Comparison of ENCODE assay signal across 8 mouse cellular contexts in genomic region chr2:30094208-30094588, GRCm38 (mm10). TPM values are rescaled to one million over a fixed set of nuclear protein-coding genes. Genes with fewer than 3 reads are reported as not detected.
DNase-seq lines count a peak whose midpoint lies in the region; ATAC-seq lines count a peak whose summit lies in the region.

No protein-coding gene starts in this region.

- H3K9me3 ChIP-seq in hindbrain, embryonic 14.5 days (ENCODE audit: control insufficient read depth, low read length) = no peaks in the 10 kb centered on the region
- no peaks in the 10 kb centered on the region for H3K9me3 ChIP-seq in midbrain, embryonic 16.5 days (replicated peaks; ENCODE audit: control insufficient read depth, low read length, poor library complexity, severe bottlenecking)

- H3K4me1 ChIP-seq in hindbrain, embryonic 14.5 days (replicated peaks; ENCODE audit: control insufficient read depth, insufficient read depth, low read length) = peaks cover 7% of the 10 kb centered on the region; the same call in 1 of the 2 replicates
- H3K4me1 ChIP-seq in midbrain, embryonic 16.5 days (ENCODE audit: control insufficient read depth, insufficient read depth, low read length) = peaks cover 12% of the 10 kb centered on the region

- H3K27ac ChIP-seq in hindbrain, embryonic 14.5 days = no peak overlapping the region
- peak overlapping the region; percentile 57 for H3K27ac ChIP-seq in midbrain, embryonic 16.5 days (ENCODE audit: low read length)

- no peaks in the 10 kb centered on the region for H3K27me3 ChIP-seq in hindbrain, embryonic 14.5 days (ENCODE audit: control insufficient read depth, insufficient read depth, low read length)
- no peaks in the 10 kb centered on the region for H3K27me3 ChIP-seq in midbrain, embryonic 16.5 days (ENCODE audit: control insufficient read depth, insufficient read depth, low read depth, low read length)

- no peak for ATAC-seq in hindbrain, embryonic 14.5 days (ENCODE audit: low FRiP score)
- peak; percentile 7 for ATAC-seq in midbrain, embryonic 16.5 days

- peak overlapping the region; percentile 53 for H3K9ac ChIP-seq in hindbrain, embryonic 14.5 days
- H3K9ac ChIP-seq in midbrain, embryonic 16.5 days (ENCODE audit: low read depth, low read length) = peak overlapping the region; percentile 71

- peak; percentile 43 for DNase-seq in embryo, embryonic 10 days (ENCODE audit: low spot score)
- no peak for DNase-seq in embryo, embryonic 9.5 days (ENCODE audit: extremely low spot score)
- DNase-seq in right cerebral cortex, postnatal 10 days (ENCODE audit: low spot score in 2 of 2) = peak; percentile 44 to 61
- no peak for DNase-seq in right cerebral cortex, postnatal 14 days
- DNase-seq in hindbrain, embryonic 14.5 days (ENCODE audit: low spot score) = peak; percentile 25
- DNase-seq in cerebellum, adult 9-10 months = no peak
- DNase-seq in spleen, postnatal 14 days (ENCODE audit: low spot score in 2 of 2) = no peak

- H3K36me3 ChIP-seq in hindbrain, embryonic 14.5 days (replicated peaks; ENCODE audit: control insufficient read depth, insufficient read depth) = peaks cover 27% of the 10 kb centered on the region
- peaks cover 6% of the 10 kb centered on the region; the same call in 1 of the 2 replicates for H3K36me3 ChIP-seq in midbrain, embryonic 16.5 days (ENCODE audit: control insufficient read depth, insufficient read depth, low read length)

- 3% methylated on average over 13 of the region's 13 CpGs for WGBS in hindbrain, embryonic 14.5 days
- WGBS in midbrain, embryonic 16.5 days = 3% methylated on average over 13 of the region's 13 CpGs

- peak overlapping the region; percentile 49 for H3K4me3 ChIP-seq in hindbrain, embryonic 14.5 days (replicated peaks; ENCODE audit: low read length)
- peak overlapping the region; percentile 65 for H3K4me3 ChIP-seq in midbrain, embryonic 16.5 days (ENCODE audit: low read depth, low read length)

- peak overlapping the region; percentile 63 for H3K4me2 ChIP-seq in hindbrain, embryonic 14.5 days (replicated peaks)
- peak overlapping the region; percentile 93 for H3K4me2 ChIP-seq in midbrain, embryonic 16.5 days (ENCODE audit: low read length)

RNA-seq across cellular contexts. Expression of gene Zdhhc12, which starts 0.8 kb away (rescaled TPM):
- 27.2 TPM in 2 replicates for polyA plus RNA-seq in hindbrain, embryonic 14.5 days (2014; fragmentation: Nextera tagmentation; extraction: Ambion mirVana)
- 21.1 and 26.9 TPM in 2 replicates for polyA plus RNA-seq in midbrain, embryonic 16.5 days (2015; fragmentation: Nextera tagmentation; extraction: Ambion mirVana)

RNA-seq across cellular contexts. Expression of gene Pkn3, which starts 16.7 kb away (rescaled TPM):
- polyA plus RNA-seq in hindbrain, embryonic 14.5 days (2014; fragmentation: Nextera tagmentation; extraction: Ambion mirVana) = 1.6 and 1.9 TPM in 2 replicates
- polyA plus RNA-seq in midbrain, embryonic 16.5 days (2015; fragmentation: Nextera tagmentation; extraction: Ambion mirVana) = 1.5 and 2.1 TPM in 2 replicates

RNA-seq across cellular contexts. Expression of gene Zer1, which starts 30.2 kb away (rescaled TPM):
- polyA plus RNA-seq in hindbrain, embryonic 14.5 days (2014; fragmentation: Nextera tagmentation; extraction: Ambion mirVana) = 13.2 and 16.0 TPM in 2 replicates
- polyA plus RNA-seq in midbrain, embryonic 16.5 days (2015; fragmentation: Nextera tagmentation; extraction: Ambion mirVana) = 13.1 and 13.5 TPM in 2 replicates

RNA-seq across cellular contexts. Expression of gene Set, which starts 37.0 kb away (rescaled TPM):
- polyA plus RNA-seq in hindbrain, embryonic 14.5 days (2014; fragmentation: Nextera tagmentation; extraction: Ambion mirVana) = 339 and 347 TPM in 2 replicates
- 314 and 357 TPM in 2 replicates for polyA plus RNA-seq in midbrain, embryonic 16.5 days (2015; fragmentation: Nextera tagmentation; extraction: Ambion mirVana)

RNA-seq across cellular contexts. Expression of gene Tbc1d13, which starts 39.3 kb away (rescaled TPM):
- 18.7 and 18.8 TPM in 2 replicates for polyA plus RNA-seq in hindbrain, embryonic 14.5 days (2014; fragmentation: Nextera tagmentation; extraction: Ambion mirVana)
- polyA plus RNA-seq in midbrain, embryonic 16.5 days (2015; fragmentation: Nextera tagmentation; extraction: Ambion mirVana) = 11.8 and 14.3 TPM in 2 replicates

Comparison
In these comparisons a context has a peak if more than half of its experiments do, and no peak if none do; other contexts are left out.
1. DNase-seq: peak in embryo, embryonic 10 days (single experiment), right cerebral cortex, postnatal 10 days (2 of 2) and hindbrain, embryonic 14.5 days (single experiment); none in embryo, embryonic 9.5 days (single experiment), right cerebral cortex, postnatal 14 days (single experiment), cerebellum, adult 9-10 months (single experiment) and spleen, postnatal 14 days (0 of 2).